Mouse (Mus musculus): ENCODE measurements at regions not wholly inside any gene's neighbourhood (a gene's known extent, or its start where the extent isn't known, plus 50 kb on each side); places are given as distances from the start of the nearest gene placed in this dataset.

DNA sequence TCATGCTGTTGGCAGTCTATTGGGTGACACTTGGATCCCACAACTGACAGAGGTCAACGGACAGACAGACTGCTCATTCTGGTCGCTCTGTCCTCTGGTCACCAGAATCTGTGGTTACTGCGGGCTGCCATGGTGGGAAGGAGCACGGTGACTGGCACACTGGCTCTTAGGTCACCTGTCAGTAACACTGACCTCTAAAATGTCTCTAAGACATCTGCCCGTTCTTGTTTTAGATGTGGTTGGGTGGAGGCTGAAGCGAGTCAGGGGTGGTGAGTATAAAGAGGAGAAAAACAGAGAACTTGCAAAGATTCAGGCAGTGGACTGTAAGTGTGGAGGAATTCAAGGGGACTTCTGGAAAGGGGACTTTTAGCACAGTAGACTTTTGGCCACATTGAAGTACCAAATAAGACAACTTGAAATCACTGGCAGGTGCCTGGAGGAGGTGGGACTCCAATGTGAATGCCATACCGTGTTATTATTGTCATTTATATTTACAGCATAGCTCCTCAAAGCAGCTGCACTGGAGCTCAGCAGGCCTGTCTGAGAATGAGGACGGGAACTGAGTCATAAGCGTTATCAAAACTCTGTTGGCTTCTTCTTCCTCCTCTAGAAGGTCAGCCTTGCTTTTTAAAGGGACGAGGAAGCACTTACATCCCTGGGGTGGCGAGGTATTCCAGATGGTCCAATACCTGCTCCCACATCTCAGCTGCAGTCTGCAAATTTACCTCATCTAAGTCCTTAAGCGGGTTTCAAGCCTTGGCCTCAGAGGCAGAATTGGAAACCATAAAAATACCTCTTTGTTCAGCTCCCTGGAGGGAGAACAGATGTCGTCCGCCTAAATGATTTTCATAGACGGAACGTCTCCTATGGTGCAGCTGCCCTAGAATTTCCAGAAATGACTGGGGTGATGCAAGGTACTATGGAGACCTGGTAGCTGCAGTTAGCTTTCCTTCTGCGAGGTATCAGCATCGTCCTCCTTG is 351.3 kb downstream of the Nuak1 start:
- DNase-seq (ENCODE audit: low spot score): no peak

GRCm38 (mm10) chr10:84093919-84094318 is 346.5 kb downstream of the Nuak1 start:
- DNase-seq (ENCODE audit: low spot score): no peak

GRCm38 (mm10) chr10:84097196-84097595 is 343.2 kb downstream of the Nuak1 start:
- no peak for DNase-seq (ENCODE audit: low spot score)

DNA sequence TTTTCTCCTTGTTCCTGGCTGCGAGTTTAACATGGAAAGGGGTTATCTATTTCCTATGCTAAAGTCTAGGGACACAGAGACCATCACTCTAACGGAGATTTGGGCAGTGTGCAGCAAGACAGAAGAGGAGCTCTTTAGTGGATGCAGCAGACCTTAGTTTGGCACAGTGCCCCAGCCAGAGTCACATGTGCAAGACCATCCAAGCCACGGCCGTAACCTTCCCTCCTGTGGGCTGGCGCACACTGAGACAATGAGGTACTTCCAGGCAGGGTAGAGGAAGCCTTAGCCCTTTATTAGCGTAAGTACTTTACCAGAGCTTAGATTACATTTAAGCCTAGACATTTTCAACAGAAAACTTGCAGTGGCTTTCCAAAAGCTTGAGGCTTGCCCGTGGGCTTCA is 336.4 kb downstream of the Nuak1 start:
- DNase-seq (ENCODE audit: low spot score): no peak

DNA sequence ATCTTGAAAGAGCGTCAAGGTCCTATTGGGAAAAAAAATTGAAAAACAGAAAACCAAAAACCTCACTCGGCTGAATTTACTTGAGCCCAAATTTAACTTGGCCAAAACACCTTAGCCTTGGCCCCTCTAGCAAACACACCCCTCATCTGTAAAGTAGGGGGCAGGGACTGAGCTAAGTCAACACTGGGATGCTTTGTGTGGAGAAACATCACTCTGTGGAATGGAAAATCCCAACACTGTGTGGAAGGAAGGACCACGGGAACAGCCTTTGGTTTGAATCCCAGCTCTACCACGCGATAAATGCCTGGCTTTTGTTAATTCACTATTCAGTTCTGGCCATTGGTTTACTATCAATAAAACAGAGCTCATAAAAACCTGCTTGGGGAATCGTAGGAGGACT is 335.8 kb downstream of the Nuak1 start:
- no peak for DNase-seq (ENCODE audit: low spot score)

DNA sequence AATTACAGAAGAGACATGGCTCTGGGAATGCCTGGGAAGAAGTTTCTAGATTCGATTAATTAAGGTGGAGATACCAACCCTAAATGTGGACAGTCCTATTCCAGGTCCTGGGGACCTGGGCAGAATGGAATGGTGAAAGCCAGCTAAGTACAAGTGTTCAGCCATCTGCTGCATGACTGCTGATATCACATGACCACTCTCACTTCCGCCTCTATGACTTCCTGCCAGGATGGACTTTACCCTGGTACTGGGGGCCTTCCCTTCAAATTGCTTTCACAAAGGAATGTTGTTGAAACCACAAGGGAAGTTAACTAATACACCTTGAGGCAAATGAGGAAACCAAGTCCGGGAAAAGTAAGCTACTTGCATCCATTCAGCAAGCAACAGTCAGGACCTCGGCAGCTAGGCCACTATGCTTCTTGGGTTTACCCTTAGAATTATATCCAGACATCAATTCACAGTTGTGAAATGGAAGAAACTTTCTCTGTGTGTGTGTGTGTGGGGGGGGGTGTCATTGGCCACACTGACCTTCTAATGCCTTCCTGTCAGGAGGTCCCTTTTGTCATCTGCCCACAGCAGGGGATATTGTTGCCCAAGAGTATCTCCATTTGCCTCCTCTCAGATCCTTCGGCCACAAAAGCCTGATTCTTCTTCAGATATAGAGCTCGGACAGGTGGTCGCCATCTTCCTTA is 330.6 kb downstream of the Nuak1 start:
- no peak for DNase-seq (ENCODE audit: low spot score)

- no peak for DNase-seq (ENCODE audit: low spot score)
These were observed 329.9 kb downstream of the Nuak1 start for GRCm38 (mm10) chr10:84110372-84110985.

DNA sequence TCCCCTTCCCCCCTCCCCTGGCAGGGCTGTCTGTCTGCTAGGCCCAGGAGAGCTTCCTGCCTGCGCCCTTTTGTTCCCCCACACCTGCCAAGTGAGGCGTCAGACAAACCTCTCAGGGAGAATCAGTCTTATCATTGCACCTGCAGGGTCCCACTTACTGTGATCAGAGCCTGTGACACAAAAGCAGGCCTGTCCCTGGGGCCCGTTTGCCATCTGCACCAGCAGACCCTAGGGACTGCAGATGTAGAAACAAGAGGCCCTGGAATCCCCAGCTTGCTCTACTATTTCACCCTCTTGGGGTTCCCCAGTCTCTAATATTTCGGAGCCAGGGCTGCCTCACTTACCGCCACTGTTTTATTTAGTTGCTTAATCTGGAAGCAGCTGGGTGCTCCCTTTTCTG is 328.9 kb downstream of the Nuak1 start:
- DNase-seq (ENCODE audit: low spot score): no peak

DNA sequence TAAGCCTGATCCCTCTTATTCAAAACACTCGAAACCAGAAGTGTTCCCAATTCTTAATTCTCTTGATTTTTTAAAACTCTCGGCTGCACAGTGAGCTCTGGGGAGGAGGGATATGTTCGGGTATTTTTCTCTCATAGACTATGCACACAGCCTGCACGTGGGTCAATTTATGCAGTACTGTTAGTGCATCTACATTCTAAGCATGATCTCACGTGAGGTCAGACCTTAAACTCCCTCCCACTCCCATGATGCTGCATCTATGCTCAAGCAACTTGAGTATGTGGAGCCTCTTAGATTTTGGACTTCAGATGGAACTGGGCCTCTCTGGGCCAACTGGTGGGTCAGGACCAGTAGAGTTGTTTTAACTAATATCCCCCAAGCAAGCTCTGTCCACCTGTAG is 328.5 kb downstream of the Nuak1 start:
- no peak for DNase-seq (ENCODE audit: low spot score)

DNA sequence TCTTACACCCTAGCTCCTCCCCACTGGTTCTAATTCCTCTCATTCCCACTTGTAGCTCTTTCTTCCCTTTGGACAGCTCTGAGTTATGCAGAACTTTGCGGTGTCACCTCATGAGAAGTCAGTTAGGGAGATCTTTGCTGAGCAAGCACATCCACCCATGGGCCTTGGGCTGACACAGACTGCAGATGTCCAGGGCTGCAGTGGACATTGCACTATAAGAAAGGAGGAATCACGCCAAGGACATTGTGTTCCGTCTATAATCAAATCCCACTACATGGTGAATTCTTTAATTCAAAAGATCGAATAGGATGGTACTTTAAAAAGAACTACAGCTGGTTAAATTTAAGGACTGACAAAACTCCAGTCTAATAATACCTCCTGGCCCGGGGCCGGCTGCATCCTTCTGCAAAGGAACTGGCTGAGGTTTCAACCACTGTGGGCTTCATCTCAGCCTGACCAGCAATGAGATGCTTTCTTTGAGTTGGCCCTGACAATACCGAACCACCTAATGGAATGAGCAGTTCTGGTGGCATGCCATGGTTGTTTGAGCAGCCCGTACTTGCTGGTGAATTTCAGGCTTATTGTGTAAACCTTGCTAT is 320.3 kb downstream of the Nuak1 start:
- no peak for DNase-seq (ENCODE audit: low spot score)

GRCm38 (mm10) chr10:84137019-84137658 is 303.3 kb downstream of the Nuak1 start:
- DNase-seq (ENCODE audit: low spot score): no peak

GRCm38 (mm10) chr10:84142741-84143454 is 297.5 kb downstream of the Nuak1 start:
- DNase-seq (ENCODE audit: low spot score): no peak

- DNase-seq (ENCODE audit: low spot score): no peak
These were observed 296.6 kb downstream of the Nuak1 start for GRCm38 (mm10) chr10:84143674-84144343.

- no peak for DNase-seq (ENCODE audit: low spot score)
These were observed 296.1 kb downstream of the Nuak1 start for GRCm38 (mm10) chr10:84144344-84144687.

GRCm38 (mm10) chr10:84147305-84147984 is 293.0 kb downstream of the Nuak1 start:
- DNase-seq (ENCODE audit: low spot score): no peak

DNA sequence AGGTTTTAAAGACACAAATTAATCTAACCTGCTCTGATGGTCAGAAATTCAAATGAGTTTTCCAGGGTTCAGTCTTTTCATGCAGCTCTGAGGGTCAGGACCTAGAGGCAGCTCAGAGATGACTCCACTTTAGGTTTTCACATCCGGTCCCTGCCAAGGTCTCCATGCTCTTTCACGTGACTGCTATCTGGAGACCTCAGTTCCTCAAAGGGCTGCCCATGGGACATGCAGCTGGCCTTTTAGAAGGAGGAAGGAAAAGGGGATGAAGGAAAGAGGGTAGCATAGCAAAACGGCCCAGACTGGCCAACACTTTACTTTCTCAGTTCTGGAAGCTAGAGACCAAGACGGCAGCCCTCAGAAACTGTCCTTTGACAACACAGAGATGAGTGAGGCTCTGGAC is 276.6 kb downstream of the Nuak1 start:
- no peak for DNase-seq (ENCODE audit: low spot score)

DNA sequence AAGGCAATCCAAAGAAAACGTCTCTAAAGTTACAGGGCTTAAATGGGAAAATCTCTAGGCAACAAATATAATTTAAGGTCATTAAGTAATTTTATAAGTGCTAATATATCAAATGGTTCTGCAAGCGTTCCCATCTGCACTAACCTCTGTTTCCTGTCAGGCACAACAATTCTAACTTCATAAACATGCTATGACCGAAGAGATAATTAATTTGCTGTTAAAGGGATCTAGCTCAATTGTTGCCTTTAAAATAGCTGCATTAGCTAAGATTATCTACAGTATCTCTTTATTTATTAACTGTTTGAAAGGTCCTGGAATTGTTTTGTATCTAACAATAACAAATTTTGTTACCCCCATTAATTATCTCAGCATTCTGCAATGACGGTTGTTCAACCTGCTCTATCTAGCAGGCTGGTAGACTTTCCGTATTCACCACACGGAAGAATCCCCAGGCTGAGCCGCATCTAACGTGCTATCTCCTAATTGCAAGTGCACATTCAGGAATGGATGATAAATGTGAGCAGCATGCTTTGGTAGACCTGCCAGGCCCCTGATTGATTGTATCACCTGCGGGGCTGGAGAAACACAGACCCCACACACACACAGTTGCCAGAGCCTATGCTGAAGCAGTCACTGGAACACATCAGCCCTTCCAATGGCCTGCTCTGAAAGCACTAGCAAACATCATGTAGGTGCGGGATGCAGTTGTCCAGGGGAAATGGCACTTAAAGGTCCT is 274.4 kb downstream of the Nuak1 start:
- no peak for DNase-seq (ENCODE audit: low spot score)

- no peak for DNase-seq (ENCODE audit: low spot score)
These were observed 273.9 kb downstream of the Nuak1 start for GRCm38 (mm10) chr10:84166568-84166905.

DNA sequence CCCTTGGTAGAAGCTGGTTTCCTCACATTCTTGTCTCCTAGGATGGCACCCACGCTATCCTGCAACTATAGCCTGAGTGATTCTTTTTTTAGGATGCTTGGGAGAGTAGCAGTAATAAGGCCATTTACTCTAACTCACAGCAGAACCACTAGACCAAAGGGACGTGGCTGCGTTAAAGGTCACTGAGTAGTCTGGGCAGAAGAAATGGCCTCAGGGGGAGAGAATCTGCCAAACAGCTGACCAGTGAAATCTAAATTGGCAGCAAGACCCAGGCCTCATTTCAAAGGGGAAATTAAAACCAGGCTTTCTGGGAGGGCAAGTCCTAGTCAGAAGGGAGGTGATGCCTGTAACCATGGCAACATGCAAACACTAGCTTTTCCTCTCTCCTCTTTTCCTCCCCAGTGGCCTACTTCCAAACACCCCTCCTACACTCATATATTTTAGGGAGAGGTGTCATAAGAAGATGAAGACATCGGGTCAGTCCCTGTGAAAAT is 267.5 kb downstream of the Nuak1 start:
- no peak for DNase-seq (ENCODE audit: low spot score)
